ENCODE assay signal across 8 mouse cellular contexts in genomic region chr7:46638889-46639691, GRCm38 (mm10). TPM values are rescaled to one million over a fixed set of nuclear protein-coding genes. Genes with fewer than 3 reads are reported as not detected.
DNase-seq lines count a peak whose midpoint lies in the region; ATAC-seq lines count a peak whose summit lies in the region.

No protein-coding gene starts in this region.

- peaks cover 3% of the 10 kb centered on the region; the same call in 1 of the 2 replicates for H3K27me3 ChIP-seq in hindbrain, embryonic 11.5 days (ENCODE audit: control insufficient read depth, insufficient read depth, low read length)

- peak overlapping the region; percentile 71 for H3K4me3 ChIP-seq in brown adipose tissue, adult 24 weeks (ENCODE audit: insufficient read depth, low read depth, low read length)
- peak overlapping the region; percentile 62 for H3K4me3 ChIP-seq in hindbrain, embryonic 11.5 days (ENCODE audit: low read depth, low read length)
- peak overlapping the region; percentile 75 for H3K4me3 ChIP-seq in macrophage (ENCODE audit: inconsistent target)

- ATAC-seq in hindbrain, embryonic 11.5 days (ENCODE audit: low FRiP score): peak; percentile 54

- DNase-seq in kidney, adult 9 months: peak; percentile 13
- DNase-seq in kidney, adult 11 months: no peak
- DNase-seq in CD4-positive helper T cell, adult 2 months (ENCODE audit: low read depth, low spot score): peak; percentile 8
- no peak for DNase-seq in hindbrain, embryonic 11.5 days (ENCODE audit: low spot score)
- no peak for DNase-seq in adrenal gland, postnatal 14 days
- no peak for DNase-seq in right cerebral cortex, adult 18-20 months

- no peaks in the 10 kb centered on the region for H3K36me3 ChIP-seq in hindbrain, embryonic 11.5 days (ENCODE audit: control insufficient read depth, insufficient read depth, low read length)
- 0 out of 2 replicates have a peak, but pooled peaks cover 5% of the 10 kb centered on the region for H3K36me3 ChIP-seq in macrophage (ENCODE audit: inconsistent target)

- H3K79me2 ChIP-seq in macrophage (ENCODE audit: inconsistent target): peaks cover 5% of the 10 kb centered on the region; the same call in 1 of the 2 replicates

- H3K9ac ChIP-seq in hindbrain, embryonic 11.5 days (ENCODE audit: low read depth, low read length): peak overlapping the region; percentile 70

- no peaks in the 10 kb centered on the region for H3K4me1 ChIP-seq in brown adipose tissue, adult 24 weeks (ENCODE audit: control insufficient read depth, insufficient read depth, insufficient read length, low read length)
- H3K4me1 ChIP-seq in hindbrain, embryonic 11.5 days (replicated peaks; ENCODE audit: control insufficient read depth, insufficient read depth, low read length): no peaks in the 10 kb centered on the region

- peak overlapping the region; percentile 88 for H3K4me2 ChIP-seq in hindbrain, embryonic 11.5 days (replicated peaks; ENCODE audit: low read depth, low read length)

- no peaks in the 10 kb centered on the region for H3K9me3 ChIP-seq in hindbrain, embryonic 11.5 days (ENCODE audit: control insufficient read depth, low read length)

- WGBS in hindbrain, embryonic 11.5 days: 11% methylated on average over 28 of the region's 32 CpGs
- WGBS in macrophage (ENCODE audit: missing documents): 31% methylated on average over 32 of the region's 32 CpGs

- H3K27ac ChIP-seq in brown adipose tissue, adult 24 weeks (replicated peaks; ENCODE audit: low read depth, low read length): no peak overlapping the region
- H3K27ac ChIP-seq in hindbrain, embryonic 11.5 days (ENCODE audit: low read depth, low read length): peak overlapping the region; percentile 56; the same call in 1 of the 2 replicates
- H3K27ac ChIP-seq in macrophage: peak overlapping the region; percentile 24; the same call in 1 of the 2 replicates

RNA-seq across cellular contexts. Expression of gene Sergef, which starts 0.5 kb away (rescaled TPM):
- polyA plus RNA-seq in brown adipose tissue, adult 24 weeks (2012; ENCODE audit: insufficient read depth, insufficient read length, missing spikeins): 3.5 and 5.0 TPM in 2 replicates
- polyA plus RNA-seq in hindbrain, embryonic 11.5 days (2014; fragmentation: Nextera tagmentation; extraction: Ambion mirVana): 14.4 and 16.0 TPM in 2 replicates
- 10 to 100 TPM; 10.2 to 58.9 (median 33.1) TPM for total RNA-seq in macrophage (2018; cell fraction: chromatin; rRNA removed)
- total RNA-seq in macrophage (2018; cell fraction: cytosol; rRNA removed): 10 to 100 TPM in 21 of 26 experiments, 1 to 10 TPM in 5; 8.9 to 12.7 (median 11.0) TPM
- 10 to 100 TPM in 19 of 26 experiments, 1 to 10 TPM in 7; 3.1 to 34.1 (median 15.8) TPM for total RNA-seq in macrophage (2018; cell fraction: nucleus; rRNA removed)
- polyA plus RNA-seq in macrophage (2018): 7.7 to 12.6 TPM (median 8.8 TPM) in 3 replicates
- total RNA-seq in adrenal gland, postnatal 14 days (2021): 13.8 and 14.0 TPM in 2 replicates

RNA-seq across cellular contexts. Expression of gene Tph1, which starts 33.2 kb away (rescaled TPM):
- polyA plus RNA-seq in brown adipose tissue, adult 24 weeks (2012; ENCODE audit: insufficient read depth, insufficient read length, missing spikeins): not detected in 2 replicates
- 0.61 TPM in 1 of 2 replicates, not detected in the other for polyA plus RNA-seq in hindbrain, embryonic 11.5 days (2014; fragmentation: Nextera tagmentation; extraction: Ambion mirVana)
- not detected for total RNA-seq in macrophage (2018; cell fraction: chromatin; rRNA removed)
- under 1 TPM in 1 of 26 experiments, not detected in 25; 0.05 TPM for total RNA-seq in macrophage (2018; cell fraction: cytosol; rRNA removed)
- not detected for total RNA-seq in macrophage (2018; cell fraction: nucleus; rRNA removed)
- not detected in 3 replicates for polyA plus RNA-seq in macrophage (2018)
- total RNA-seq in adrenal gland, postnatal 14 days (2021): 0.26 TPM in 1 of 2 replicates, not detected in the other

Comparison
In these comparisons a context has a peak if more than half of its experiments do, and no peak if none do; other contexts are left out.
1. DNase-seq: peak in kidney, adult 9 months (single experiment) and CD4-positive helper T cell, adult 2 months (single experiment); none in kidney, adult 11 months (single experiment), hindbrain, embryonic 11.5 days (single experiment), adrenal gland, postnatal 14 days (single experiment) and right cerebral cortex, adult 18-20 months (single experiment).
2. Peak in every context shown above with its lines, with median percentiles within 50 percentile points of each other: H3K4me3 ChIP-seq.